Mouse (Mus musculus): ENCODE results near the gene Jade1.

Jade1 gene

DNA sequence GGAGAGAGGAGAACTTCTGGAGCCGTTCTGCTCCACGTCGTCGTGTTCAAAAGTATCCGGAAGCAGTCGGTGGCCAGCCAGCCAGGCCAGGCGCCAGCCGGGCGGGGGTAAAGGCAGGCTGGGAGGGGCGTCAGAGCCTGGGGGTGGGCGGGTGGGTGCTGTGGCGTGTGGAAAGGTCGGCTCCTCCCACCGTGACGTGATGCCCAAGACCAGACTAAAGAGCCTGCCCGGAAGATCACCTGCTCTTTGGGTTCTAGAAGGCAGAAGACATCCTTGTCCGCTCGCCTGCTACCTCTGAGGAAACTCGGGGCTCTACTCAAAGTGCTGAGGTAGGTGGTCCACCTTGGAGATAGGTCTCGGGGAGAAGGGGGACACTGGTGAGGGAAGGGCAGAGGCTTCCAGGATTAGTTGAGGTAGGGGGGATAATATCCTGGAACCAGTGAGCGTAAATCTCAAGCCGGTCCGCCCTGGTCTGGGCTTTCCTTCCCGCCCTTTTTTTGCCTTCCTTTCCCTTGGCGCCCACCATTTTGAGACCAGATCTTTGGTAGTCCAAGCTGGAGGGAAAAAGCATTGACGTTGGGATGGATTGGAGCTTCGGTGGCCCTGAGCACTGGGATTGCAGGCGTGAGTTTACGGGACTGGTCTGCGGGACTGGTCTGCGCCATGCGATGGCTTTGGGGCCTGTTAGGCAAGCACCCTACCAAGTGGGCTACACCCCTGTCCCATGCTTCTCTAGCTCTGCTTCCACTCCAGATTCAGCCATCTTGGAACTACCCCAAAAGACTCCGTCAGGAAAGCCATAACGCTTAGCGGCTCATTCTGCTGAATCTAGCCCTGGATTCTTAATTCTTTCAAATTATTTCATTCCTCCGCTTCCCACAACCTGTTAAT is at the start of gene Jade1:
Gene Jade1 (plus strand): TSS at position 241 of the 891 bp plus-strand sequence.
- DNase-seq (ENCODE audit: low read depth, low spot score) = no peak

DNA sequence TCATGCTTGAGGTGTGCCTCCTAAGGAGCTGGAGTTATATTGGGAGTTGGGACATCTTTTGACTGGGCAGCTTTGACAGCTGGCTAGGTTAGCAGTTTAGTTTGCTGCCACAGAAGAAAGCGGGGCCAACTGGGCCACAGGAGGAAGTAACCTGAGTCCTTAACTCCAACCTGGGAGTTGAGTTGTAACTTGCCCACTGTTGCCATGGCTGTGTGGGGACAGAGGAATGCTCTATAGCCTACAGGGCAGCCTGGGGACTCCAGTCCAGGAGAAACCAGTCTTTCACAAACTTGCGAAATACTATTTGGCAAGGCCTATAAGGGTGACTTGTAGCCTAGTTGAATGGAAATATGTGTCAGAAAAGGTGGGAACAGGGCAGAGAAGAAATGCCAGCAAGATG is 46.1 kb upstream of the Jade1 start:
- no peak for DNase-seq (ENCODE audit: low read depth, low spot score)

GRCm38 (mm10) chr3:41510191-41510590 is 45.3 kb upstream of the Jade1 start:
- no peak for DNase-seq (ENCODE audit: low read depth, low spot score)

DNA sequence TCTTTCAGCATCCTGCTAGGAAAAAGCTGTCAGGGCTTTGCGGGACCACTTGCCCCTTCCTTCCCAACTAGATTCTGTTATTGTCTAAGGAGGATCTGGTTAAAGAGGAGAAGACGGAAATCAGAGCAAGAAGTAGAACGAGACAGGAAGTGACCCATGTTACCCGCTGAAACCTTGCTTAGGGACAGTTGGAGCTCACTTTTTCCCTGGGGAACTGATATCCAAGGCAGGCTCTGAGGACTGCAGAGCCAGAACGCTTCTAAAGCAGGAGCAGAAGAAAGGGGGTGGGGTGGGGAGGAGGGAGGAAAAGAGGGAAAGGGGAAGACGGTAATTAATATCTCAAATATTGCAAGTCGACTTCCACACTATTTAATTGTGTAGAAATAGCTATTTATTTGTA is 44.8 kb upstream of the Jade1 start:
- DNase-seq (ENCODE audit: low read depth, low spot score) = no peak

DNA sequence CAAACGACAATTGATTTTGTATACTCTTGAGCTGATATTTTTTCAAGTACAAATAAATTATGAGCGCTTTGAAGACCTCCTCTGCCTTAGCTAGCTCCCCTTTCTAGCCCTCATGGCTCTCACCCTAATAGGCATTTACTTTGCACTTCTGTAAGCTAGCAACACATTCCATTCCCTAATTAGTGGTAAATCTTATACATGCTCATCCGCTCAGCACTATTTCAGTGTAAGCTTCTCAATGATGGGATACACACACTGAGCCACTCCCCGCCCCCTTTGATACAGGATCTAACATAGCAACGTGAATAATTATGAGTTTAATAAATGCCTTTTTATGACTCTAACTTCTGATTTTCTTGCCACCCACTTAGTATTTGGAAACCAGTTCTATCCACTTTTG is 41.5 kb upstream of the Jade1 start:
- DNase-seq (ENCODE audit: low read depth, low spot score) = no peak

GRCm38 (mm10) chr3:41514683-41515305 is 40.7 kb upstream of the Jade1 start:
- DNase-seq (ENCODE audit: low read depth, low spot score) = no peak

DNA sequence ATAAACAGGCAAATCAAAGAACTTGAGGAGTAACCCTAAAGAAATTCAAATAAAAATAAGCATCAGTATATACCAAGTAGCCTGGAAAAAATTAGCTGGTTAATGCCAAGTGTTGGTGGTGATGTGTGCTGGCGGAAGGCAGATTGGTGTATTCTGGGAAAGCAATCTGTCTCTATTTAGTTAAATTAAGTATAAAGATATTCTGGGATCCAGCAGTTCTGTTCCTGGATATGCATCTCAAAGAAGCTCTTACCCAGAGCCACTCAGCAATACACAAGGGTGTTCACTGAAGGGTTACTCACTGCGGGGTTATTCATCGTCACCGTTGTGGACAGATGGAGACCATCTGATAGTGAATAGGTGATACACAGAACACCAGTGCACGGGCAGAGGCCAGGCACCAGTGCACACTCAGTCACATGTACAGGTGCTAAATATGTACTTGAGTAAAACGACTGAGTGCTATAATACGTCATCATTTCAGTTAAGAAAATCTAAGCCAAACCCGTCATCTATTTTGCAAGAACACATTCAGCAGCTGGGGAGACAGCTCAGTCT is 38.5 kb upstream of the Jade1 start:
- DNase-seq (ENCODE audit: low read depth, low spot score) = no peak

DNA sequence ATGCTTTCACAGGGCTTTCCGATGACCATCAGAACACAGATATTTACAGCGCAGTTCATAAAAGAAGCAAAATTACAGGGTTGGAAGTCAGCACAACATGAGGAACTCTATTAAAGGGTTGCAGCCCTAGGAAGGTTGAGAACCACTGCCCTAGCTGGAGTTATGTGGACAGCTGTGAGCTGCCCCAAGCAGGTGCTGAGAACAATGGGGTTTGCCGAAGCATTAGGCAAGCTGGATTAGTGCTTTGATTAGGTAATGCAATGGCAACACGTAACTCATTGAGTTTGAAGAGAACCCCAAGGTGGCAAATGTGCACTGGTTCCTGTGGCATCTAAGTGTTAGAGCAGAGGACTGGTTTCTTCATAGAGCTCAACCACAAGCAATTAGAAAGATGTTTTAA is 34.6 kb upstream of the Jade1 start:
- no peak for DNase-seq (ENCODE audit: low read depth, low spot score)

GRCm38 (mm10) chr3:41521733-41522132 is 33.8 kb upstream of the Jade1 start:
- no peak for DNase-seq (ENCODE audit: low read depth, low spot score)

DNA sequence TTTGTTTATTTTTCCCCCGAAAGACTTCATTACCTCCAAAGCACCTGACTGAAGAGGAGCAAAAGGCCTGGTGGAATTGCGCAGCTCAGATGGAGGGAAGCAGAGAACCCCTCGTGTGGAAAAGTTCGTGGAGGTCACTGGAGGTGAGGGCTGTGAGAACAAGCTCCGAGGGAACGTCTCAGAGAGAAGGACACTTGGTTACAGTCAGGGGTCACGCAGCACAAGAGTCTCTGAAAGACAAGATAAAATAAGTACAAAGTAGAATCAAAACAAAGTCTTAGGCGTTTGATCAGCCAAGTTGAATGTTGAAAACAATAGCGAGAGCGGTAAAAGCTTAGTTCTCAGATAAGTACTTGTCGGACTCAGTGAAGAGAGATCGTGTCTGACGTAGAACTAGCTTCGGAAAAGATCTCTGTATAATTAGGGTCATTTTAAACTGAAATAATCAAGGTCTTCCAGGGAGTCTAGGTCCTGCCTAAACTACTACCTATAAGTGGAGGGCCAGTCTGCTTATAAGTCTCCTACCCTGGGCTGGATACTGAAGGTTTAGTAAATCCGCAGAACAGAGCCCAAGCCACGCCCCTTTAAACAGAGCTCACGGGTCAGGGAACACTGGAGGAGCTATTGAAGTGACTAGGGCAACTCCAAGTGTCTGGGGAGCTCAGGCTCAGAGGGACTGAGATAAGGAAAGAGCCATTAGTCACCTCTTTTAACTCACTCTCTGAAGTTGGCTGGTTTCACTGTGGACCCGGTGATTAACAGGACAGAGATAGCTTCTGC is 33.1 kb upstream of the Jade1 start:
- no peak for DNase-seq (ENCODE audit: low read depth, low spot score)

GRCm38 (mm10) chr3:41523006-41523375 is 32.5 kb upstream of the Jade1 start:
- DNase-seq (ENCODE audit: low read depth, low spot score) = no peak

DNA sequence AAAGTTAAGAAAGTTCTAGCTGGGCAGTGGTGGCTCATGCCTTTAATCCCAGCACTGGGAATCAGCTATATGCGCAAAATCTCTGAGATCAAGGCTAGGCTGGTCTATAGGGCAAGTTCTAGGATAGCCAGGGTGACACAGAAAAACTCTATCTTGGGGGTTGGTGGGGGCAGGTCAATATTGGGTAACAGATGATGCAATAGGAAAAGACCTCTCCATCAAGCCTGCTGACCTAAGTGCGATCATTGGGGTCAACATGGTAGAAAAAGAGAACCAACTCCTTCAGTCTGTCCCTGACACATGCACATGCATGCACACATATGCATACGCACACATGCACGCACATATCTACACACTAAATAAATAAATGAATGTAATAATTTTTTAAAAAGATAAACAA is 32.1 kb upstream of the Jade1 start:
- DNase-seq (ENCODE audit: low read depth, low spot score) = no peak

DNA sequence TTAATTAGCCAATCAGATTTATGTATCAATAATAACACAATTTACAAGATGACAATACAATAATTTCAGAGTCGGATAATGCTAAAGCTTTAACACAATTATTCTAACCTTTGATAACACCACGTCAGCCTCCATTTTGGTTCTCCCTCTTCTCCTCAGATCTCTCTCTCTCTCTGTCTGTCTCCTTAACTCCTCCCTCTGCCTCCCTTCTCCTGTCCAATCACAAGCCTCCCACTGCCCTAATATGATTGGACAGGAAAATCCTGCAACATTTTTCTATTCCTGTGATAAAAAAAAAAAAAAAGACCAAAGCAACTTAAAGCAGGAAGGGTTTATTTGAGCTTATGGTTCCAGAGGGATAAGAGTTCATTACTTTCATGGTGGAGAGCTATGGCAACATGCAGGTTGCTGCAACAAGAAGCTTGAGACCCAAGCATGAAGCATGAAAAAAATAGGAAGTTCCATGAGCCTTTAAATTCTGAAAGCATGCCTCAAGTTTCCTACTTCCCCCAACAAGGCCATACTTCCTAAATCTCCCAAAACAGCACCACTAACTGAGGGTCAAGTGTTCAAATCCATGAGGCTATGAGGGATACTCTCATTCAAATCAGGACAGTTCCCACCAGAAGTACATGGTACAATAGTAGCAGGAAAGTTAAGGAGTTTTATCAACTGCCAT is 27.1 kb upstream of the Jade1 start:
- DNase-seq (ENCODE audit: low read depth, low spot score) = no peak

DNA sequence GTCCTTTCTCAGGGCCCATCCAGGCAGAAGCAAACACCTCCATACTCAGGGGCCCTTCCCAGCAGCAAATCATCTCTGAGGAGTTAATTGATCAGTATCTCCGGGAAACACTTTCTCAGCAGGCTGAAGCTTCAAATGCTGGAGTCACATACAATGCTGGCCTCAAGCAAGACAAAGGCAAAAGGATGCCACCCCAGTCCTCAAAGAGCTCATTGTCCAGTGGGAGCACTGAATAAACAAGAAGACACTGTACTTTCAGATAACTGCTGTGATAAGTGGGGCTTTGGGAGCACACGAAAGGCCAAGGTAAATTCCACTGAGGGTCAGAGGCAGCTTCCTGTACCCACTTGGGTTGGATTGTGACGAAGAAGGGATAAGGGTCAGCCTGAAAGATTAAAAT is 25.4 kb upstream of the Jade1 start:
- no peak for DNase-seq (ENCODE audit: low read depth, low spot score)

- DNase-seq (ENCODE audit: low read depth, low spot score) = no peak
Measured at GRCm38 (mm10) chr3:41531541-41531940, 24.0 kb upstream of the Jade1 start.

DNA sequence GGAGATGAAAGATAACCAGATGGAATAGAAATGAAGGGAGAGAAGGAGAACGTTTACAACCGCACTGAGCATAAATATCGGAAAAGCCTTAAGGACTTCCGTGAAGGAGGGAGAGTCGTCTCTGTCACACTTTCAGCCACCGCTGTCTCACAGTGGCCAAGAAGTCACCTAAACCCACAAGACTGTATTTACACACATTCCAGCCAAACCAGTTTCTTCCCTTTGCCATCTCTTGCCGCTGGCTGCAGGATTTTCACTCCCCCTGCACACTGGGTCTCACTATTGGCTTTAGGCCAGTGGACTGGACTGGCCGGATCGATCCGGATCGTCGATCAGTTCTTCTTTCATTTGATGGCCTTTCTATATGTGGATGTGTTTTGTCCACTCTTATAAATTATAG is 23.4 kb upstream of the Jade1 start:
- DNase-seq (ENCODE audit: low read depth, low spot score) = no peak

GRCm38 (mm10) chr3:41533660-41534059 is 21.9 kb upstream of the Jade1 start:
- no peak for DNase-seq (ENCODE audit: low read depth, low spot score)

- no peak for DNase-seq (ENCODE audit: low read depth, low spot score)
Measured at GRCm38 (mm10) chr3:41537957-41538356, 17.6 kb upstream of the Jade1 start.

DNA sequence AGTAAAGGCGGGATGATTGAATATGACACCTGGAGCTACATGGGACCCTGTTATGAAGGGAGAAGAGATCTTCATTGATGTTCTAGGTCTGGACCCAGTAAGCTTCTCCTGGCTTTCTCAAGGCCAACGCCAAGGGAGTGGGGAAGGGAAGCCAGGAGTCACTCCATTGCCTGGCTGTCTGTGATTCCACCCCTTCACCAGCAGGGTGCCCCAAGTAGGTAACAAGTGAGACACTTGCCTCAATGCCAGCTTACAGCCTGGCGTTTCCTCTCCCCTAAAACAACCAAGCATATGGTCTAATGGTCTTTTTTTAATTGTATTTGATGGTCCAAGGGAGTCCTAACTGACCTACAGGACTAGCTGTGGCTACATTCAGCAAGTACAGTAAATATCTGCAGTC is 14.2 kb upstream of the Jade1 start:
- DNase-seq (ENCODE audit: low read depth, low spot score) = no peak

DNA sequence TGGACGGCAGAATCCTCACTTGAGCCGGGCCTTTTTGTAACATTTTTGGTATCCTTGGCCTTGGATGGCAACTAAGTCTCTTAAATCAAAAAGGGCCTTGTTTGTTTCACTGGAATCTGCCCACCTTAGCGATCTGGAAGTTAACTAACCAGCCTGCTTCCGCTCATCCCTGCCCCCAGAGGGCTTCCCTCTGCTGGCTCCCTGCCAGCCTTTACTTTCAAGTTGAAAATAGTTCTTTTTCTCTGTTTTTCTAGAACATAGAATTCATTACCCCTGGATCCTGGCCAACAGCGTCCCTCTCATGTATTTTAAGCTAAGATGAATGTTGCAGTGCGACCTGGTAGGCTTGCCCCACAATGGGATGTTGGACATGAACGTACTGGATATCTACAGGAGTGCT is 11.1 kb upstream of the Jade1 start:
- peak; percentile 8 for DNase-seq (ENCODE audit: low read depth, low spot score)

DNA sequence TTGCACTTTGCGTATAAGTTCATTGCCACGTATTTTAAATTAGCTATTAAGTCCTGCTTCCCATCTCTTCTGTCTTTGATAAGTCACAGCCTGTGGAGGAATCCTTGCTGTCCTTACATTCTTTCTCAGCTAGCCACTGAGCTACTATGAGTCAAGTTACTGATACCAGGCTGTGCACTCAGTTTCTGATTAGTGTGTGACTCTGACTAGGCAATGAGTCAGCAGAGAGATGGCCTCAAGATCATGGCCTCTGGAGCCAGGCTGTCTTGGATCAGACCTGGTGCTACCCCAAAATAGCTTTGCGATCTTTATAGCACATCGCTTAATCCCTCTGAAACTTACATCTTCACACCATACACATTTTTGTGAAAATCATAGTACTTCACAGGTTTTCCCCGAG is 8.2 kb upstream of the Jade1 start:
- no peak for DNase-seq (ENCODE audit: low read depth, low spot score)

DNA sequence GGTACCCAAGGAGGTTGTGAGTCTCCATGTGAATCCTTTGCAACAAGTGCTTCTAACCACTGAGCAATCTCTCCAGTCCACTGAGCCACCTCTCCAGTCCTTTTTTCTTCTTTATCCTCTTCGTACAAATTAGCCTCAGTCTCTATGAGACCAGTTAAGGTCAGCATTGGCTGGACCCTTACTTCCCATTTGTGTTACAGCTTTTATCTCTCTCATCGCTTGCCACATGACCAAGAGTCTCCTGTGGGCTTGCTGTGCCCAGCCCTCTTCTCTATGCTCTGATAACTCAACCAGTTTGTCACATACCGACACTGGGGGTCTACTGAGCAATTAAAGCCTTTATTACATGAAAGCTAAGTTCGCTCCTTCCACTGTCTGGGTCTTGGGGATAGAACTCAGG is 7.3 kb upstream of the Jade1 start:
- no peak for DNase-seq (ENCODE audit: low read depth, low spot score)
